Mouse (Mus musculus): Measurements from ENCODE around the gene Fgd3.

DNA sequence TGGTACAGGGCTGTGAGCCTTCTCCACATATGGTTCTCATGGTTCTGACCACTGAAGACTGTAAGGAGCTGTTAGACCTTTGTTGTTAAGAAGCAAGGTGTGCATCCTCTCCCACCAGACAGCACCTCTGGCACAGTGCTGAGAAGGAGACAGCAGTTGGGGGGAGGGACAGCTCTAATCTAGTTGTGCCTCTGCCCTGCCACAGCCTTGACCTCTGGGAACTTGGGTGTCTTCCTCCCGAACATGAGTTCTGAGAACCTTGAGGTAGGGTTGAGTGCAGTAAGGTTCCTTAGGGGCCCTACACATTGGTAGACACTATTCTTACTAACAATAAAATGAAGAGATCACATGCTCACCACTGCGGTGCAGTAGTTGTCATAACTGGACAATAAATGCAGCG lies 38.1 kb upstream of the Fgd3 start:
- TF ChIP-seq POLR2A (IDR thresholded peaks at IDR 0.05; ENCODE audit: insufficient read depth, low read length) (no peak), CTCF (IDR thresholded peaks at IDR 0.05; ENCODE audit: low read depth, low read length) (no peak)
